Mouse (Mus musculus) heart, embryonic 11.5 days (tissue): Measurements from ENCODE around the gene Fam163b. TPM values are rescaled to one million over a fixed set of nuclear protein-coding genes. Genes with fewer than 3 reads are reported as not detected.
A peak's percentile ranks its signal among the peaks of the same experiment; 100 is the strongest.

Source experiments
- ATAC-seq: fragments of 200-750 bp; cut with Nextera tagmentation; replicated peaks from 2 replicates; pipeline ENCODE4 v1.8.0; 2017; ENCODE audit warnings: moderate library complexity; ENCODE audit not compliant: insufficient number of reproducible peaks, low FRiP score, low TSS enrichment
- H3K27ac ChIP-seq: fragments of 300-500 bp; sonication (generic); 2 replicates; pipeline ENCODE4 v1.5.1; 2014; ENCODE audit warnings: mild to moderate bottlenecking, low read depth, low read length
- H3K27me3 ChIP-seq: fragments of 300-500 bp; sonication (generic); 2 replicates; pipeline ENCODE4 v1.6.1; 2014; ENCODE audit warnings: mild to moderate bottlenecking, low read length, mixed read lengths; ENCODE audit not compliant: control insufficient read depth, insufficient read depth
- H3K36me3 ChIP-seq: fragments of 300-500 bp; sonication (generic); 2 replicates; pipeline ENCODE4 v1.6.1; 2014; ENCODE audit warnings: mild to moderate bottlenecking, low read length, moderate library complexity, mixed read lengths; ENCODE audit not compliant: control insufficient read depth, insufficient read depth
- H3K4me1 ChIP-seq: fragments of 300-500 bp; sonication (generic); 2 replicates; pipeline ENCODE4 v1.6.1; 2014; ENCODE audit warnings: low read length; ENCODE audit not compliant: control insufficient read depth, insufficient read depth
- H3K4me2 ChIP-seq: fragments of 300-500 bp; sonication (generic); 2 replicates; pipeline ENCODE4 v1.6.1; 2014; ENCODE audit warnings: mild to moderate bottlenecking, moderate library complexity
- H3K4me3 ChIP-seq: fragments of 300-500 bp; sonication (generic); 2 replicates; pipeline ENCODE4 v1.5.1; 2014; ENCODE audit warnings: low read depth, low read length
- H3K9ac ChIP-seq: fragments of 300-500 bp; sonication (generic); 2 replicates; pipeline ENCODE4 v1.6.1; 2014; ENCODE audit warnings: mild to moderate bottlenecking, low read depth, low read length, moderate library complexity
- H3K9me3 ChIP-seq: fragments of 300-500 bp; sonication (generic); replicated peaks from 2 replicates; pipeline ENCODE4 v1.6.1; 2016; ENCODE audit warnings: low read length; ENCODE audit not compliant: control insufficient read depth
- WGBS: fragments of 180-500 bp; shearing (Covaris S2); extraction: QIAGEN DNeasy Blood & Tissue Kit; methylation state at CpG from one replicate; pipeline ENCODE4 v1.1.7; 2014; ENCODE audit not compliant: insufficient replicate concordance; 5-methylcytosine and 5-hydroxymethylcytosine counted together
- polyA plus RNA-seq: library from polyadenylated mRNA; unstranded; fragments of >200 nt; fragmentation: Nextera tagmentation; extraction: Ambion mirVana; gene quantifications from 2 replicates; pipeline ENCODE4 v1.2.1, GENCODE M21; 2014

Gene Fam163b
- polyA plus RNA-seq, 1 experiment from 2014 or later: 0.39 TPM

DNA sequence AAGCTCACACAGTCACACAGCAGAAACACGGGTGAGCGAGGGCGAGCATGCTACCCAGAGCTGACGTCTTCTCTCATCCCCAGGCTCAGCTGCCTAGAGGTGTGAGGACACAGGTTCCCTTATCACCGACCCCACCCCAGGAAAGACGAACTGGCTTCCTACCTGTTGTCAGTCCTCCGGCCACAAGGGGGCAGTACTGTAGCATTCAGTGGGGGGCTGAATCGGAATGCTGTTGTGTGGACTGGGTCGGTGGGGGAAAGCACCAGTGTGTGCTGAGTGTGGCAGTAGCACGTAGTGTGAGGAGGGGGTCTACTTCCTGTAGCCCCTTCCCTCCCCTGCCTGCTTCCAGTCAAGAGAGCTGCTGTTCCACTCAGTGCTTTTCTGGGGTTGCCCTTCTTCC lies 16.3 kb downstream of the Fam163b start:
- H3K9ac ChIP-seq: no peak overlapping the region
- H3K27ac ChIP-seq: no peak overlapping the region
- 0 out of 2 replicates have a peak, but pooled peaks cover 5% of the 10 kb centered on the region for H3K27me3 ChIP-seq
- H3K4me3 ChIP-seq: no peak overlapping the region
- ATAC-seq: no peak; the same call in 1 of the 2 replicates
- no peaks in the 10 kb centered on the region for H3K9me3 ChIP-seq
- 29% methylated on average over 10 of the region's 10 CpGs for WGBS
- no peaks in the 10 kb centered on the region for H3K36me3 ChIP-seq
- H3K4me1 ChIP-seq: 0 out of 2 replicates have a peak, but pooled peaks cover 6% of the 10 kb centered on the region
- H3K4me2 ChIP-seq: no peak overlapping the region

DNA sequence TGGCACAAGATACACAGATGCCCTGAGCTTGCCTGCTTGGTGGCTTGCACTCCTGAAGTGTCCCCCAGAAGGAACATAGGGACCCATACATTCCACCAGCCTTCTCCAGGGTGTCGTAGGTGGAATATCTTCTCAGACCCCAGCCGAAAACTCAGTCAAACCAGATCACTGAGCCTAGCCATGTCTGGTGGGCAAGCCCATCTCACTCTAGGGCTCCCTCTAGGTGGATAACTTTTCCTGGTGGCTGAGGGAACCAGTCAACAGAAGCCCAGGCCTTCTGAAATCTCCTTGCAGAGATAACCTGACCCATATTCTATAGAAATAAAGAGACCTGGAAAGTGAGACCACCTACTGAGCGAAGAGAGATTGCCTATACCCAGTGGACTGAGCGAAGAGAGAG lies 19.2 kb downstream of the Fam163b start:
- ATAC-seq: no peak
- no peak overlapping the region for H3K4me3 ChIP-seq

DNA sequence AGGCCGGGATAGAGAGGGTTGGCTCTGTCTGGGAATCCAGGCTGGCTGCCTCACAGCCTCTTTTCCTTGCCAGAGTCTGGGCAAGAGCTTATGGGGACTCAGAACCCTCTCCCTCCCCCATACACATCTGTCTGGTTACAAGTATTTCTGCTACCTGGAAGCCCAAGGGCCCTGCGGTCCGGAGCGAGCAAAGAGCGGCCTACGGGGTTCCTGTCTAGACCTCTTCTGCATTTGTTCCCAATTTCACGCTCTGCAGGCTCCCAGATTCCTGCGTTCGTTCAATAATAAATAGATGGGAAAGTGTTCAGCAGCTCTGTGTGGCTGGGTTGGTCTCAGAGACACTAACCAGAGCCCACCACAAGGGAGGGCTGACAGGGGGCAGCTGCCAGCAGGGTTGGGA lies 19.7 kb downstream of the Fam163b start:
- Histone ChIP-seq H3K4me3 (no peak overlapping the region), H3K27me3 (0 out of 2 replicates have a peak, but pooled peaks cover 5% of the 10 kb centered on the region), H3K36me3 (no peaks in the 10 kb centered on the region), H3K4me2 (no peak overlapping the region), H3K4me1 (peaks cover 30% of the 10 kb centered on the region), H3K9ac (no peak overlapping the region), H3K27ac (no peak overlapping the region), H3K9me3 (no peaks in the 10 kb centered on the region)
- ATAC-seq: no peak
- 61% methylated on average over 9 of the region's 9 CpGs for WGBS

More for the DNA sequence above, 19.2 kb downstream of the Fam163b start:
- Histone ChIP-seq H3K9me3 (no peaks in the 10 kb centered on the region), H3K27me3 (0 out of 2 replicates have a peak, but pooled peaks cover 5% of the 10 kb centered on the region), H3K4me2 (no peak overlapping the region), H3K36me3 (no peaks in the 10 kb centered on the region), H3K9ac (no peak overlapping the region), H3K4me1 (peaks cover 30% of the 10 kb centered on the region), H3K27ac (no peak overlapping the region)
- WGBS: 81% methylated on average over 4 of the region's 4 CpGs

DNA sequence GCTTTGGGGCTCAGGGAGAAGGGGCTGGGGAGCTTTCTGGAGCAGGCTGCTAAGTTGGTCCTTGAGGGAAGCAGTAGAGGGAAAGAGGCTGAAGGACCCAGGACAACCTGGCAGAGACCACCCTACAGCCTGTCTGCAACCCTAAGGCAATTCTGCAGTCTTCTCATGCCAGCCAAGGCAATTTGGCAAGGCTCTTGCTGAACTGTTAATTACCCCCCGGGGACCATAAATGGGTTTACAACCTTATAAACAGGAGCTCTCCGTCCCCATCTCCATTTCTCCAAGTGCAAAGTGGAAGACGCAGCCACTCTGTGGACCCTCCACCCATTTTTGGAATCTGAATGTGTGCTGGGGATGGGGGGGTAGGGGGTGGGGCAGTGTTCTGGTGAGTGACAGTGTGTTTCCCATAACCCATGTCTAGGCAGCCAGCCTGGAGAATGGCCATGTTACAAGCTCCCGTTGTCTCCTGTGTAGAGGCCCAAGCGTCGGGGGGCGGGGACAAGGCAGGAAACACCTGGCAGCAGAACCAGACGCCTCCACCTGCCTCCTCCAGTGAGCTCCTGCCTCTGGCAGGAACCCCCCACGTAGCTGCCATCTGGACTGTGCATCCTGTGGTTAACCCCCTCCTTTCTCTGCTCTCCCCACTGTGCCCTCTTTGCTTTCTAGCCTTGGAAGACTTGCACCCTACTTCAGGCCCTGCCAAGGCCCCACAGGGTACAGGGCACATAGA lies 20.5 kb downstream of the Fam163b start:
- H3K4me2 ChIP-seq: no peak overlapping the region

DNA sequence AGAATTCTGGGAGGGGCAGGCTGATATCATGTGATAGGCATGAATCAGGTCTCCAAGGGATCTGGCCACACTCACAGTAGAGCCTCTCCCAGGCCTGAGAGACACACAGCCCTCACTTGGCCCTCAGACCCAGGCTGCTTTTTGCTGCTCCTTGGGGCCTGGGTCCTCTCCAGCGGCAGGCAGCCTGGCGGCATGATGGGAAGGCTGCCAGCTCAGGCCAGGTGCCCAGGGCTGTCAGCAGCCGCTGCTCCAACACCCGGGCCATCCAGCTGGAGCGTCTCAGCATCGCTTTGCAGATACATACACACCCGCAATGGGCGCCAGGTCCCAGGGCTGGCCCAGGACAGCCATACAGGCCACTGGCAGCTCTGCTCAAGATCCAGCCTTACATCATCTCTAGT lies 22.1 kb downstream of the Fam163b start:
- Histone ChIP-seq H3K9ac (peak overlapping the region; percentile 10; the same call in 1 of the 2 replicates), H3K27me3 (no peaks in the 10 kb centered on the region), H3K9me3 (no peaks in the 10 kb centered on the region), H3K4me3 (no peak overlapping the region), H3K27ac (no peak overlapping the region), H3K4me2 (no peak overlapping the region), H3K4me1 (peaks cover 30% of the 10 kb centered on the region), H3K36me3 (no peaks in the 10 kb centered on the region)
- peak; percentile 33; the same call in 1 of the 2 replicates for ATAC-seq
- WGBS: 53% methylated on average over 8 of the region's 8 CpGs

More for the DNA sequence above, 20.5 kb downstream of the Fam163b start:
- Histone ChIP-seq H3K4me1 (peaks cover 30% of the 10 kb centered on the region), H3K4me3 (no peak overlapping the region), H3K36me3 (no peaks in the 10 kb centered on the region), H3K27ac (no peak overlapping the region), H3K27me3 (0 out of 2 replicates have a peak, but pooled peaks cover 2% of the 10 kb centered on the region), H3K9me3 (no peaks in the 10 kb centered on the region), H3K9ac (no peak overlapping the region)
- WGBS: 31% methylated on average over 9 of the region's 9 CpGs
- ATAC-seq: no peak

DNA sequence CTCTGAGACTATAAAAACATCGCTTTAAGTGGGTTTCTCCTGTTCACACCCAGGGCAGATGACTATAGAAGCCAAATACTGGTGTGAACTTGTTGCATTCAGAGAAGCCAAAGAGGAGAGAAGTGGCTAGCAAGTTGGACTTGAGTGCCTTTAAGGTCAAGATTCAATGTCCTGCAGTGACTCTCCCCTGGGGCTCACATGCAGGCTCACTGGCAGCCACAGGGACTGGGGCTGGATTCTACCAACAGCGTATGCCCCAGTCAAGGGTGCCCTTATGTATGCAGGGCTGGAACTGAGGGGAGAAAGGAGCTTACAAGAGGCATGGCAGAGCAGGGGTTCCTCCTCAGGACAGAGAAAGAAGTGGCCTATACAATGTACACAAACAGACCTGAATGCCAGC lies 22.5 kb downstream of the Fam163b start:
- Histone ChIP-seq H3K9me3 (no peaks in the 10 kb centered on the region), H3K36me3 (no peaks in the 10 kb centered on the region), H3K4me2 (no peak overlapping the region), H3K9ac (no peak overlapping the region), H3K4me1 (peaks cover 30% of the 10 kb centered on the region), H3K4me3 (no peak overlapping the region), H3K27ac (no peak overlapping the region), H3K27me3 (no peaks in the 10 kb centered on the region)
- no peak for ATAC-seq
- WGBS: 76% methylated on average over 2 of the region's 2 CpGs

DNA sequence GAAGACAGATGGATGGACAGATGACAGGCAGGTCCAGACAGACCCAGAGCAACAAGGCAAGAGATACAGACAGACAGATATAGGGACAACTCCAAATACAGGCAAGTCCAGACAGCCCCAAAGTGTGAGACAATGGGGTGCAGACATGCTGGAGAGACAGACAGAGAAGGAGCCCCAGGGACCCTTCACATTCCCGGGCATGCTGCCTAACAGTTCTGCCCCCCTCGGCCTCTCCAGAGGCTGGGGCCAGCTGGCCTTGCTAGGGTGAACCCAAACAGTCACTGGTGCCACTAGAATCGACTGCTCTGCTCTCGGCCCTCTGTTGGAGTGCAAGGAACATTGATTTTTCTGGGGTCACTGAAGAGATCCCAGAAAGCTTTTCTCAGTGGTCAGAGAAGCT lies 23.8 kb downstream of the Fam163b start:
- Histone ChIP-seq H3K27ac (no peak overlapping the region), H3K4me1 (peaks cover 30% of the 10 kb centered on the region)

DNA sequence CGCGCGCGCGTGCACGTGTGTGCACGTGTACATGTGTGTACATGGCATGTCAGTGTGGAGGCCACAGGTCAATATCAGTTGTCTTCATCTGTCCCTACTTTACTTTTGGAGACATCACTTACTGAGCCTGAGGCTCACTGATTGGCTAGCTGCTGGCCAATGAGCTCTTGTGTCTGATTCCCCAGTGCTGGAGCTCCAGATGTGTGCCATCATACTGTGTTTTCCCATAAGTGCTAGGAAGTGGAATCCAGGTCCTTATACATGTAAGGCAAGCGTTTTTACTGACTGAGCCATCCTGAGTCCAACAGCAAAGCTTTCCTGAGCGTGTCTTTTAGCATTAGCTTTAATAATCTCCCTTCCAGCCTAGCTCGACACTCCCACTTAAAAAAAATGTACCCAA lies 28.1 kb downstream of the Fam163b start:
- WGBS: 85% methylated on average over 10 of the region's 10 CpGs
- Histone ChIP-seq H3K4me2 (no peak overlapping the region), H3K9me3 (no peaks in the 10 kb centered on the region), H3K9ac (no peak overlapping the region), H3K27ac (no peak overlapping the region), H3K27me3 (0 out of 2 replicates have a peak, but pooled peaks cover 3% of the 10 kb centered on the region), H3K4me1 (peaks cover 10% of the 10 kb centered on the region), H3K36me3 (no peaks in the 10 kb centered on the region), H3K4me3 (no peak overlapping the region)
- no peak for ATAC-seq

More for the DNA sequence above, 23.8 kb downstream of the Fam163b start:
- Histone ChIP-seq H3K4me2 (no peak overlapping the region), H3K27me3 (no peaks in the 10 kb centered on the region), H3K9ac (no peak overlapping the region), H3K9me3 (no peaks in the 10 kb centered on the region), H3K4me3 (no peak overlapping the region), H3K36me3 (no peaks in the 10 kb centered on the region)
- 34% methylated on average over 4 of the region's 4 CpGs for WGBS
- no peak for ATAC-seq

DNA sequence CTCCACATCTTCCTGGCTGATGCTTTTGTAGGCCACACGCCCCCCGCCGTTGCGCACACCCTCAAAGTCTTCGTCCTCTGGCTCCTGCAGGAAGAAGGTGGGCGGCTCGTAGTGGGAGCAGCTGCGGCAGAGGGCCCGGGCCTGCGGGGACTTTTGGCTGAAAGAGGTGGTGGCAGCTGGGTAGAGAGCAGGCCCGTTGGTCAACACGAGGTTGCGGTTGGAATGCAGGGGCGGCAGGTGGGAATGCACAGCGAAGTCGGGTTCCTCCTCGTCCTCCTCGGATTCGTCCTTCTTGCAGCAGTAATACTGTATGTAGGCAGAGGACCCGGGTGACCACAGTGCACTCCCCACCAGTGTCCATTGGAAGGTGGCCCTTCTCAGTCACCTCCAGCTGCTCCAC lies 29.7 kb downstream of the Fam163b start:
- H3K9me3 ChIP-seq: no peaks in the 10 kb centered on the region
- H3K4me2 ChIP-seq: no peak overlapping the region
- no peak for ATAC-seq
- no peak overlapping the region for H3K27ac ChIP-seq
- 79% methylated on average over 20 of the region's 20 CpGs for WGBS
- H3K9ac ChIP-seq: no peak overlapping the region
- no peaks in the 10 kb centered on the region for H3K4me1 ChIP-seq
- H3K4me3 ChIP-seq: no peak overlapping the region
- 0 out of 2 replicates have a peak, but pooled peaks cover 3% of the 10 kb centered on the region for H3K27me3 ChIP-seq
- H3K36me3 ChIP-seq: no peaks in the 10 kb centered on the region
